Mouse (Mus musculus): ENCODE measurements around the gene Capns1. TPM values are rescaled to one million over a fixed set of nuclear protein-coding genes. Genes with fewer than 3 reads are reported as not detected.
A peak's percentile ranks its signal among the peaks of the same experiment; 100 is the strongest.

Capns1 gene
- total RNA-seq (2012; rRNA removed) (31.7 and 38.3 TPM in 2 replicates), polyA plus RNA-seq (2012; ENCODE audit: insufficient read depth in 1 of 2, insufficient read length in 2 of 2, low read depth in 1 of 2, low replicate concordance in 2 of 2, missing spikeins in 1 of 2) (100 to 1,000 TPM in 1 of 2 experiments, not detected in 1; 354 TPM)

DNA sequence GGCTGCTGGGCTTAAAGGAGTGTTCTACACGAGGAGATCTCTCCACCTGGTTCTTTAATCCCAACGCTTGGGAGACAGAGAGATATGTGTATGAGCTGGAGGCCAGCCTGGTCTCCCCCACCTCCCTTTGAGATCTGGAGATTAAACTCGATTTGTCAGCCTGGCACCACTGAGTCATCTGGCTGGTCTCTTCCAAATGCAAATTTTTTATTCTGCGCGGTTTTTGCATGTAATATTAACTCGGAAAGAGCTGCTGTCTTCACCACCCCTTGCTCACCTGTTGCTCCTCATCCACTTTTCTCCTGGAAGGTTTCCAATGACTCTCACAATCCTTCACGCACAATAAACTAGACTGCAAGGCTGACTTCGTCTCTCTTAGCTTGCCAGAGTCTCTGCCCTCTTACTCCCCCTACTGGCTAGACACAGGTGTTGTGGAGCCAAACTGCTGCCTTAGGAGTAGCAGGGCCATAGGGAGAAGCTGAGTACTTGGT is at the start of gene Capns1:
TSS of gene Capns1 (minus strand) at position 331 of the 491 bp plus-strand sequence.
- Histone ChIP-seq H3K9me3 (replicated peaks; ENCODE audit: insufficient read depth, low read length) (no peaks in the 10 kb centered on the region), H3K27ac (ENCODE audit: control insufficient read depth, low read depth, low read length) (peak within 1 kb of the TSS; percentile 13; the same call in 1 of the 2 replicates), H3K9ac (ENCODE audit: control insufficient read depth, low read depth, low read length, poor library complexity, severe bottlenecking) (no peak within 1 kb of the TSS), H3K36me3 (ENCODE audit: control insufficient read depth in 1 of 2, insufficient read depth in 2 of 2, low read length in 2 of 2) (peaks cover 0 to 10% of the 10 kb centered on the region in 2 experiments; a peak in 2 of 4 replicates), H3K27me3 (ENCODE audit: control insufficient read depth in 1 of 2, insufficient read depth in 2 of 2, low read length in 2 of 2) (no peaks in the 10 kb centered on the region), H3K79me2 (ENCODE audit: control insufficient read depth, insufficient read depth, low read length, poor library complexity) (peaks cover 4% of the 10 kb centered on the region), H3K4me1 (ENCODE audit: control insufficient read depth in 1 of 2, insufficient read depth in 2 of 2, low read length in 2 of 2) (peaks cover 0 to 12% of the 10 kb centered on the region in 2 experiments; a peak in 3 of 4 replicates), H3K4me3 (ENCODE audit: control insufficient read depth in 1 of 2, insufficient read depth in 1 of 2, low read depth in 2 of 2, low read length in 2 of 2) (peak within 1 kb of the TSS; percentile 33 to 69)
- TF ChIP-seq MAFK (IDR thresholded peaks at IDR 0.05; ENCODE audit: borderline replicate concordance, low read depth, low read length): no peak
- no peak for TF ChIP-seq NRF1 (IDR thresholded peaks at IDR 0.05; ENCODE audit: insufficient read depth, low read depth, low read length, poor library complexity, severe bottlenecking)
- TF ChIP-seq HCFC1 (IDR thresholded peaks at IDR 0.05; ENCODE audit: low read depth, low read length): 0 out of 2 replicates have a peak, but pooled peaks have one; percentile 26
- no peak for TF ChIP-seq E2F4 (IDR thresholded peaks at IDR 0.05; ENCODE audit: borderline replicate concordance, low read depth, low read length)
- TF ChIP-seq MYB (IDR thresholded peaks at IDR 0.05; ENCODE audit: low read depth, low read length): no peak
- no peak for TF ChIP-seq POLR2AphosphoS5 (IDR thresholded peaks at IDR 0.05; ENCODE audit: borderline replicate concordance, low read depth, low read length)
- no peak for TF ChIP-seq NELFE (IDR thresholded peaks at IDR 0.05; ENCODE audit: low read depth, low read length)
- peak; percentile 5; the same call in 1 of the 2 replicates for TF ChIP-seq RCOR1 (IDR thresholded peaks at IDR 0.05; ENCODE audit: low read depth, low read length)
- TF ChIP-seq RAD21 (IDR thresholded peaks at IDR 0.05; ENCODE audit: low read depth, low read length): peak; percentile 36
- no peak for TF ChIP-seq ETS1 (IDR thresholded peaks at IDR 0.05; ENCODE audit: low read depth, low read length)
- peak; percentile 35 for TF ChIP-seq MXI1 (IDR thresholded peaks at IDR 0.05; ENCODE audit: low read depth, low read length)
- 0 out of 2 replicates have a peak, but pooled peaks have one; percentile 44 for TF ChIP-seq MAX (IDR thresholded peaks at IDR 0.05; ENCODE audit: low read length)
- no peak for TF ChIP-seq KAT2A (conservative IDR thresholded peaks at IDR 0.05; ENCODE audit: low read depth, low read length)
- no peak for TF ChIP-seq CHD2 (IDR thresholded peaks at IDR 0.05; ENCODE audit: low read length)
- no peak for TF ChIP-seq UBTF (IDR thresholded peaks at IDR 0.05; ENCODE audit: borderline replicate concordance, insufficient read depth, low read depth, low read length)
- TF ChIP-seq POLR2A (IDR thresholded peaks at IDR 0.05; ENCODE audit: control insufficient read depth in 1 of 2, insufficient read depth in 1 of 2, low read depth in 1 of 2, low read length in 2 of 2, poor library complexity in 1 of 2): no peak
- TF ChIP-seq GATA1 (IDR thresholded peaks at IDR 0.05; ENCODE audit: low read depth, low read length): peak; percentile 55; the same call in 1 of the 2 replicates
- peak; percentile 64 for TF ChIP-seq SMC3 (IDR thresholded peaks at IDR 0.05; ENCODE audit: low read depth, low read length)
- peak; percentile 57 for TF ChIP-seq ZNF384 (IDR thresholded peaks at IDR 0.05; ENCODE audit: low read depth, low read length)
- no peak for TF ChIP-seq GABPA (IDR thresholded peaks at IDR 0.05; ENCODE audit: low read depth, low read length)
- no peak for TF ChIP-seq POLR2AphosphoS2 (IDR thresholded peaks at IDR 0.05; ENCODE audit: low read length)
- no peak for TF ChIP-seq EP300 (IDR thresholded peaks at IDR 0.05; ENCODE audit: low read depth in 1 of 2, low read length in 2 of 2)
- peak; percentile 41; the same call in 1 of the 2 replicates for TF ChIP-seq SIN3A (IDR thresholded peaks at IDR 0.05; ENCODE audit: low read length)
- TF ChIP-seq USF2 (IDR thresholded peaks at IDR 0.05; ENCODE audit: borderline replicate concordance in 1 of 2, insufficient read depth in 1 of 2, low read depth in 1 of 2, low read length in 2 of 2): no peak
- TF ChIP-seq CTCF (IDR thresholded peaks at IDR 0.05 in 2 of 3, conservative IDR thresholded peaks at IDR 0.05 in 1 of 3; ENCODE audit: control insufficient read depth in 1 of 3, insufficient read depth in 1 of 3, low read depth in 2 of 3, low read length in 3 of 3, poor library complexity in 1 of 3, severe bottlenecking in 1 of 3): peak; percentile 64 to 92 (median 82)
- TF ChIP-seq TBP (IDR thresholded peaks at IDR 0.05; ENCODE audit: low read depth, low read length): no peak
- no peak for TF ChIP-seq ELF1 (IDR thresholded peaks at IDR 0.05; ENCODE audit: low read depth, low read length)
- TF ChIP-seq CHD1 (IDR thresholded peaks at IDR 0.05; ENCODE audit: low read depth, low read length): no peak
- TF ChIP-seq MYC (IDR thresholded peaks at IDR 0.05; ENCODE audit: low read depth, low read length): peak; percentile 43; the same call in 1 of the 2 replicates
- TF ChIP-seq BHLHE40 (IDR thresholded peaks at IDR 0.05; ENCODE audit: borderline replicate concordance, low read depth, low read length): peak; percentile 26; the same call in 1 of the 2 replicates
- no peak for TF ChIP-seq TAL1 (IDR thresholded peaks at IDR 0.05; ENCODE audit: low read length)
- no peak for TF ChIP-seq USF1 (IDR thresholded peaks at IDR 0.05; ENCODE audit: low read depth, low read length)
- TF ChIP-seq MEF2A (IDR thresholded peaks at IDR 0.05; ENCODE audit: extremely low read depth, insufficient replicate concordance, low read depth, low read length, poor library complexity, severe bottlenecking): no peak
- TF ChIP-seq MAZ (IDR thresholded peaks at IDR 0.05; ENCODE audit: low read depth, low read length): peak; percentile 59; the same call in 1 of the 2 replicates
- no peak for TF ChIP-seq TCF12 (IDR thresholded peaks at IDR 0.05; ENCODE audit: low read depth, low read length)
- peak; percentile 92 for DNase-seq (ENCODE audit: low read depth, low spot score)
